22 mouse cellular contexts compared by ENCODE assay signal in genomic region chr11:99514098-99514497, GRCm38 (mm10). TPM values are rescaled to one million over a fixed set of nuclear protein-coding genes. Genes with fewer than 3 reads are reported as not detected.
A peak's percentile ranks its signal among the peaks of the same experiment; 100 is the strongest.
DNase-seq lines count a peak whose midpoint lies in the region; ATAC-seq lines count a peak whose summit lies in the region.
"Had no signal": no experiment of that assay in that cellular context is flagged by ENCODE, and none has a peak within 500 bp of the region (broad histone marks: within the 10 kb centered on the region; RNA-seq: fewer than 3 reads in every experiment).

No protein-coding gene starts in this region.

- no peaks in the 10 kb centered on the region for H3K9me3 ChIP-seq in kidney, embryonic 16.5 days (ENCODE audit: low read length)
- no peaks in the 10 kb centered on the region for H3K9me3 ChIP-seq in lung, embryonic 15.5 days
- no peaks in the 10 kb centered on the region for H3K9me3 ChIP-seq in stomach, embryonic 15.5 days
- H3K9me3 ChIP-seq: forebrain, embryonic 13.5 days; heart, embryonic 15.5 days; limb, embryonic 12.5 days; midbrain, embryonic 10.5 days had no signal

- no peaks in the 10 kb centered on the region for H3K36me3 ChIP-seq in kidney, embryonic 16.5 days (ENCODE audit: insufficient read depth, low read length)
- H3K36me3 ChIP-seq in lung, embryonic 15.5 days: no peaks in the 10 kb centered on the region
- H3K36me3 ChIP-seq in stomach, embryonic 15.5 days: no peaks in the 10 kb centered on the region
- H3K36me3 ChIP-seq: heart, embryonic 15.5 days; limb, embryonic 12.5 days; liver, embryonic 12.5 days; midbrain, embryonic 10.5 days had no signal

- peak; percentile 12 for DNase-seq in kidney, postnatal 14 days
- DNase-seq in large intestine, adult 2 months (ENCODE audit: low read depth, low spot score): peak; percentile 71
- no peak for DNase-seq in spleen, postnatal 14 days (ENCODE audit: low spot score in 2 of 2)
- no peak for DNase-seq in thymus, postnatal 4 days
- DNase-seq: cerebellum, adult 8-10 months; gastrocnemius, postnatal 14 days; heart, postnatal 4 days; right cerebral cortex, postnatal 14 days; spleen, adult 18-20 months; thymus, postnatal 14 days had no signal

- no peaks in the 10 kb centered on the region for H3K4me1 ChIP-seq in kidney, embryonic 16.5 days (ENCODE audit: insufficient read depth, low read length)
- H3K4me1 ChIP-seq in lung, embryonic 15.5 days: 0 out of 2 replicates have a peak, but pooled peaks cover 4% of the 10 kb centered on the region
- no peaks in the 10 kb centered on the region for H3K4me1 ChIP-seq in stomach, embryonic 15.5 days
- H3K4me1 ChIP-seq: forebrain, embryonic 13.5 days; heart, embryonic 15.5 days; limb, embryonic 12.5 days; liver, embryonic 12.5 days; midbrain, embryonic 10.5 days had no signal

- no peak overlapping the region for H3K4me2 ChIP-seq in kidney, embryonic 16.5 days (replicated peaks; ENCODE audit: low read depth, low read length)
- H3K4me2 ChIP-seq in lung, embryonic 15.5 days: no peak overlapping the region
- H3K4me2 ChIP-seq in stomach, embryonic 15.5 days: no peak overlapping the region
- H3K4me2 ChIP-seq: forebrain, embryonic 13.5 days; heart, embryonic 15.5 days; limb, embryonic 12.5 days; liver, embryonic 12.5 days had no signal

- H3K9ac ChIP-seq in kidney, embryonic 16.5 days (replicated peaks; ENCODE audit: low read length): no peak overlapping the region
- no peak overlapping the region for H3K9ac ChIP-seq in lung, embryonic 15.5 days
- H3K9ac ChIP-seq in stomach, embryonic 15.5 days: no peak overlapping the region
- H3K9ac ChIP-seq: forebrain, embryonic 13.5 days; heart, embryonic 15.5 days; limb, embryonic 12.5 days; liver, embryonic 12.5 days had no signal

- WGBS in kidney, embryonic 16.5 days: 80% methylated on average over 8 of the region's 8 CpGs
- WGBS in large intestine, adult 2 months: 28% methylated on average over 8 of the region's 8 CpGs
- WGBS in lung, embryonic 15.5 days: 54% methylated on average over 8 of the region's 8 CpGs
- WGBS in stomach, embryonic 15.5 days: 58% methylated on average over 8 of the region's 8 CpGs

- H3K27ac ChIP-seq in kidney, embryonic 16.5 days (ENCODE audit: low read length): no peak overlapping the region
- 0 out of 2 replicates have a peak overlapping the region, but pooled peaks have one; percentile 48 for H3K27ac ChIP-seq in lung, embryonic 15.5 days
- peak overlapping the region; percentile 61; the same call in 1 of the 2 replicates for H3K27ac ChIP-seq in stomach, embryonic 15.5 days
- H3K27ac ChIP-seq: forebrain, embryonic 13.5 days; heart, embryonic 15.5 days; limb, embryonic 12.5 days; liver, embryonic 12.5 days; macrophage; midbrain, embryonic 10.5 days had no signal

- H3K4me3 ChIP-seq in kidney, embryonic 16.5 days (ENCODE audit: low read length): no peak overlapping the region
- no peak overlapping the region for H3K4me3 ChIP-seq in lung, embryonic 15.5 days
- H3K4me3 ChIP-seq in stomach, embryonic 15.5 days (replicated peaks): no peak overlapping the region
- H3K4me3 ChIP-seq: erythroblast, embryonic 14.5 days; forebrain, embryonic 13.5 days; heart, embryonic 15.5 days; limb, embryonic 12.5 days; liver, embryonic 12.5 days; midbrain, embryonic 10.5 days had no signal

- no peak for ATAC-seq in kidney, embryonic 16.5 days (ENCODE audit: low FRiP score, low TSS enrichment)
- ATAC-seq in lung, embryonic 15.5 days (ENCODE audit: borderline replicate concordance, extremely low read depth, low FRiP score, low TSS enrichment): no peak
- ATAC-seq in stomach, embryonic 15.5 days (ENCODE audit: insufficient read depth, low FRiP score, low read depth): peak; percentile 78; the same call in 1 of the 2 replicates
- ATAC-seq: forebrain, embryonic 13.5 days; liver, embryonic 12.5 days had no signal

- H3K27me3 ChIP-seq in kidney, embryonic 16.5 days (ENCODE audit: insufficient read depth, low read length): no peaks in the 10 kb centered on the region
- no peaks in the 10 kb centered on the region for H3K27me3 ChIP-seq in lung, embryonic 15.5 days
- H3K27me3 ChIP-seq in stomach, embryonic 15.5 days (replicated peaks): no peaks in the 10 kb centered on the region
- H3K27me3 ChIP-seq: forebrain, embryonic 13.5 days; heart, embryonic 15.5 days; limb, embryonic 12.5 days; liver, embryonic 12.5 days had no signal

RNA-seq across cellular contexts. Expression of gene Krt39, which starts 7.0 kb away (rescaled TPM):
- polyA plus RNA-seq in kidney, embryonic 16.5 days (2015; fragmentation: Nextera tagmentation; extraction: Ambion mirVana): 0.21 and 0.60 TPM in 2 replicates
- not detected in 2 replicates for polyA plus RNA-seq in large intestine, adult 2 months (2012; rRNA removed)
- polyA plus RNA-seq in lung, embryonic 15.5 days (2015; fragmentation: Nextera tagmentation; extraction: Ambion mirVana): not detected in 2 replicates
- not detected in 2 replicates for polyA plus RNA-seq in stomach, embryonic 15.5 days (2015; fragmentation: Nextera tagmentation; extraction: Ambion mirVana)
- polyA plus RNA-seq: embryonic facial prominence, embryonic 11.5 days; erythroblast, embryonic 14.5 days; forebrain, embryonic 13.5 days; heart, embryonic 15.5 days; limb, embryonic 12.5 days; liver, embryonic 12.5 days; macrophage; midbrain, embryonic 10.5 days; midbrain, postnatal 0 days had no signal

RNA-seq across cellular contexts. Expression of gene Krt23, which starts 21.2 kb away (rescaled TPM):
- polyA plus RNA-seq in kidney, embryonic 16.5 days (2015; fragmentation: Nextera tagmentation; extraction: Ambion mirVana): 22.2 and 22.3 TPM in 2 replicates
- 1.0 and 2.8 TPM in 2 replicates for polyA plus RNA-seq in large intestine, adult 2 months (2012; rRNA removed)
- 3.9 and 5.1 TPM in 2 replicates for polyA plus RNA-seq in lung, embryonic 15.5 days (2015; fragmentation: Nextera tagmentation; extraction: Ambion mirVana)
- 33.1 and 41.9 TPM in 2 replicates for polyA plus RNA-seq in stomach, embryonic 15.5 days (2015; fragmentation: Nextera tagmentation; extraction: Ambion mirVana)
- polyA plus RNA-seq: embryonic facial prominence, embryonic 11.5 days; erythroblast, embryonic 14.5 days; forebrain, embryonic 13.5 days; macrophage; midbrain, embryonic 10.5 days had no signal

RNA-seq across cellular contexts. Expression of gene Krt40, which starts 28.9 kb away (rescaled TPM):
- not detected in 2 replicates for polyA plus RNA-seq in kidney, embryonic 16.5 days (2015; fragmentation: Nextera tagmentation; extraction: Ambion mirVana)
- polyA plus RNA-seq in large intestine, adult 2 months (2012; rRNA removed): not detected in 2 replicates
- not detected in 2 replicates for polyA plus RNA-seq in lung, embryonic 15.5 days (2015; fragmentation: Nextera tagmentation; extraction: Ambion mirVana)
- polyA plus RNA-seq in stomach, embryonic 15.5 days (2015; fragmentation: Nextera tagmentation; extraction: Ambion mirVana): not detected in 2 replicates
- polyA plus RNA-seq: embryonic facial prominence, embryonic 11.5 days; erythroblast, embryonic 14.5 days; forebrain, embryonic 13.5 days; heart, embryonic 15.5 days; limb, embryonic 12.5 days; liver, embryonic 12.5 days; macrophage; midbrain, embryonic 10.5 days; midbrain, postnatal 0 days had no signal

RNA-seq across cellular contexts. Expression of gene Krtap3-3, which starts 36.6 kb away (rescaled TPM):
- not detected in 2 replicates for polyA plus RNA-seq in kidney, embryonic 16.5 days (2015; fragmentation: Nextera tagmentation; extraction: Ambion mirVana)
- polyA plus RNA-seq in large intestine, adult 2 months (2012; rRNA removed): not detected in 2 replicates
- polyA plus RNA-seq in lung, embryonic 15.5 days (2015; fragmentation: Nextera tagmentation; extraction: Ambion mirVana): not detected in 2 replicates
- not detected in 2 replicates for polyA plus RNA-seq in stomach, embryonic 15.5 days (2015; fragmentation: Nextera tagmentation; extraction: Ambion mirVana)
- polyA plus RNA-seq: embryonic facial prominence, embryonic 11.5 days; erythroblast, embryonic 14.5 days; forebrain, embryonic 13.5 days; heart, embryonic 15.5 days; limb, embryonic 12.5 days; liver, embryonic 12.5 days; macrophage; midbrain, embryonic 10.5 days; midbrain, postnatal 0 days had no signal

RNA-seq across cellular contexts. Expression of gene Krtap3-2, which starts 42.6 kb away (rescaled TPM):
- polyA plus RNA-seq in kidney, embryonic 16.5 days (2015; fragmentation: Nextera tagmentation; extraction: Ambion mirVana): not detected in 2 replicates
- not detected in 2 replicates for polyA plus RNA-seq in large intestine, adult 2 months (2012; rRNA removed)
- not detected in 2 replicates for polyA plus RNA-seq in lung, embryonic 15.5 days (2015; fragmentation: Nextera tagmentation; extraction: Ambion mirVana)
- polyA plus RNA-seq in stomach, embryonic 15.5 days (2015; fragmentation: Nextera tagmentation; extraction: Ambion mirVana): not detected in 2 replicates
- polyA plus RNA-seq: embryonic facial prominence, embryonic 11.5 days; erythroblast, embryonic 14.5 days; forebrain, embryonic 13.5 days; heart, embryonic 15.5 days; limb, embryonic 12.5 days; liver, embryonic 12.5 days; macrophage; midbrain, embryonic 10.5 days; midbrain, postnatal 0 days had no signal

Comparison
In these comparisons a context has a peak if more than half of its experiments do, and no peak if none do; other contexts are left out.
1. DNase-seq: peak in kidney, postnatal 14 days (single experiment) and large intestine, adult 2 months (single experiment); none in spleen, postnatal 14 days (0 of 2) and thymus, postnatal 4 days (single experiment).